Mouse (Mus musculus): ENCODE measurements around the gene Slc27a3. TPM values are rescaled to one million over a fixed set of nuclear protein-coding genes. Genes with fewer than 3 reads are reported as not detected.
"Not testable (repeated sequence)": the region's sequence is repeated elsewhere in the genome, so short reads cannot be mapped to it uniquely, and the experiment has no call there.

The Slc27a3 gene
- polyA plus RNA-seq, 2 experiments, result 1.0 to 2.1 TPM

DNA sequence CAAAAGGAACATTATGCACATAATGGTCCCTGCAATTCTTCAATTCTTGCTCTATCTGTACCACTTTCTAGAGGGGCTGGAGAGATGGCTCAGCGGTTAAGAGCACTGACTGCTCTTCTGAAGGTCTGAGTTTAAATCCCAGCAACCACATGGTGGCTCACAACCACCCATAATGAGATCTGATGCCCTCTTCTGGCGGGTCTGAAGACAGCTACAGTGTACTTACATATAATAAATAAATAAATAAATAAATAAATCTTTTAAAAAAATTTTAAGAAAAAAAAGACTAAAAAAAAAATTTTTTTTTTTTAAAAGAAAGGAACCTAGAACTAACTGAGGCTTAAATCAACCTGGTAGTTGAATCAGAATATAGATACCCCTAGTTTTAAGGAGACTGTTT lies 46.9 kb downstream of the Slc27a3 start:
- 52% methylated on average over 2 of the region's 2 CpGs for WGBS (ENCODE audit: insufficient replicate concordance)
- not testable (repeated sequence) for H3K27ac ChIP-seq; H3K27me3 ChIP-seq (ENCODE audit: control insufficient read depth, insufficient read depth, low read length); ATAC-seq (ENCODE audit: insufficient read depth); H3K9ac ChIP-seq (replicated peaks); H3K4me3 ChIP-seq (ENCODE audit: insufficient read depth in 1 of 2, low read depth in 2 of 2, low read length in 2 of 2); H3K4me2 ChIP-seq (ENCODE audit: low read depth); DNase-seq (ENCODE audit: low read depth in 3 of 3, low spot score in 3 of 3); H3K4me1 ChIP-seq (replicated peaks; ENCODE audit: control insufficient read depth in 2 of 2, insufficient read depth in 2 of 2, low read length in 1 of 2); H3K9me3 ChIP-seq (ENCODE audit: control insufficient read depth, low read length)
- TF ChIP-seq CTCF (IDR thresholded peaks at IDR 0.05; ENCODE audit: low read depth), result peak; percentile 20; the same call in 1 of the 2 replicates
- H3K36me3 ChIP-seq (replicated peaks; ENCODE audit: control insufficient read depth, insufficient read depth, low read depth), result peaks cover 21% of the 10 kb centered on the region

DNA sequence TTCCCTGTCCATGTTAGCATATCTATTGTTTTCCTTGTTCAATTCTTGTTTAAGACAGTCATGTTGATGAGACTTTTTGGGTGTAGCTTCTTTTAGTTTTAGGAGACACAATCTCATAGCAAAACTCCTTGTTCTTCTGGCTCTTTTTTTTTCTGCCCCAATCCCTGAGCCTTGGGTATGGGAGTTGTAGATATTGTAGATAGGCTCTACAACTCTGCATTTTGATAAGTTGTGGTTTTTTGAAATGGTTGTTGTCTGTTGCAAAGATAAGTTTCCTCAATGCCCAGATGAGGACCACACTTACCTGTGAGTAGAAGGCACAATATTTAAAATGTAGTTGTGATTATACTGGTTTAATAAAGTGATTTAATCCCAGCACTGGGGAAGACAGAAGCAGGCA lies 49.6 kb downstream of the Slc27a3 start:
- no peak overlapping the region for H3K9ac ChIP-seq (replicated peaks)
- no peak for DNase-seq (ENCODE audit: low read depth in 3 of 3, low spot score in 3 of 3)
- no peak for ATAC-seq (ENCODE audit: insufficient read depth)
- TF ChIP-seq CTCF (IDR thresholded peaks at IDR 0.05; ENCODE audit: low read depth) (no peak), EP300 (IDR thresholded peaks at IDR 0.05; ENCODE audit: low read depth) (no peak)
- no peak overlapping the region for H3K4me2 ChIP-seq (ENCODE audit: low read depth)
- peaks cover 13% of the 10 kb centered on the region for H3K36me3 ChIP-seq (replicated peaks; ENCODE audit: control insufficient read depth, insufficient read depth, low read depth)
- no peaks in the 10 kb centered on the region for H3K9me3 ChIP-seq (ENCODE audit: control insufficient read depth, low read length)
- H3K4me3 ChIP-seq (ENCODE audit: insufficient read depth in 1 of 2, low read depth in 2 of 2, low read length in 2 of 2), result no peak overlapping the region
- H3K4me1 ChIP-seq (replicated peaks; ENCODE audit: control insufficient read depth in 2 of 2, insufficient read depth in 2 of 2, low read length in 1 of 2), result peaks cover 0 to 2% of the 10 kb centered on the region in 2 experiments; a peak in 2 of 4 replicates
- no peak overlapping the region for H3K27ac ChIP-seq
- H3K27me3 ChIP-seq (ENCODE audit: control insufficient read depth, insufficient read depth, low read length), result no peaks in the 10 kb centered on the region

DNA sequence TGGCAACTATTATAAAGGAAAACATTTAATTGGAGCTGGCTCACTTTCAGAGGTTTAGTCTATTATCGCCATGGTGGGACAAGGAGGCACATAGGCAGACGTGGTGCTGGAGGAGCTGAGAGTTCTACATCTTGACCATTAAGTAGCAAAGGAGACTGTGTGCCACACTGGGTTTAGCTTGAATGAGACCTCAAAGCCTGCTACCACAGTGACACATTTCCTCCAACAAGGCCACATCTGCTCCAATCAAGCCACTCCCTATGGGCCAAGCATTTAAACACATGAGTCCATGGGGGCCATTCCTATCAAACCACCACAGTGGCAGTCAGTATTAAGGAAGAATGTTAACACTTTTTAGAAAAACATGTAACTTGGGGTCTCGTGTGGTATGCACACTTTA lies 51.5 kb downstream of the Slc27a3 start:
- no peak overlapping the region for H3K27ac ChIP-seq
- DNase-seq (ENCODE audit: low read depth in 3 of 3, low spot score in 3 of 3) (no peak), ATAC-seq (ENCODE audit: insufficient read depth) (no peak)
- 67% methylated on average over 3 of the region's 3 CpGs for WGBS (ENCODE audit: insufficient replicate concordance)
- H3K4me3 ChIP-seq (ENCODE audit: insufficient read depth in 1 of 2, low read depth in 2 of 2, low read length in 2 of 2), result no peak overlapping the region
- no peak overlapping the region for H3K9ac ChIP-seq (replicated peaks)
- TF ChIP-seq EP300 (IDR thresholded peaks at IDR 0.05; ENCODE audit: low read depth), result no peak
- no peak for TF ChIP-seq CTCF (IDR thresholded peaks at IDR 0.05; ENCODE audit: low read depth)
- H3K27me3 ChIP-seq (ENCODE audit: control insufficient read depth, insufficient read depth, low read length), result no peaks in the 10 kb centered on the region
- no peaks in the 10 kb centered on the region for H3K9me3 ChIP-seq (ENCODE audit: control insufficient read depth, low read length)
- peaks cover 0 to 2% of the 10 kb centered on the region in 2 experiments; a peak in 2 of 4 replicates for H3K4me1 ChIP-seq (replicated peaks; ENCODE audit: control insufficient read depth in 2 of 2, insufficient read depth in 2 of 2, low read length in 1 of 2)
- H3K4me2 ChIP-seq (ENCODE audit: low read depth), result no peak overlapping the region
- H3K36me3 ChIP-seq (replicated peaks; ENCODE audit: control insufficient read depth, insufficient read depth, low read depth), result peaks cover 11% of the 10 kb centered on the region

DNA sequence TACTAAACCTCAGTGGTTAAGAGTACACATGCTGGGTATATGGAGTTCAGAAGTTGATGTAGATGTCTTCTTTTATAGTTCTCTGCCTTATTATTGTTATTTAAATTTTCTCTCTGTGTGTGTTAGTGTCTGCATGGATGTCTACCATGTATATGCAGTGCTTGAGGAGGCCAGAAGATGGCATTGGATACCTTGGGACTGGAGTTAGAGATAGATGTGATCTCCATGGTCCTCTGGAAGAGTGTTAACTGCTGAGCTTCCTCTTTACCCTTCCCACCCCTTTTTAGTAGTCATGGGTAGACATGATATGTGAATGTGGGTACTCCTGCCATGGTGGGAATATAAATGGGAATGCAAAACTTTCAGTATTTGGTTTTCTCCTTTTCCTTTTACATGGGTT lies 54.2 kb downstream of the Slc27a3 start:
- Histone ChIP-seq H3K4me1 (replicated peaks; ENCODE audit: control insufficient read depth in 2 of 2, insufficient read depth in 2 of 2, low read length in 1 of 2) (peaks cover 0 to 2% of the 10 kb centered on the region in 2 experiments; a peak in 2 of 4 replicates), H3K9me3 (ENCODE audit: control insufficient read depth, low read length) (no peaks in the 10 kb centered on the region), H3K4me3 (ENCODE audit: insufficient read depth in 1 of 2, low read depth in 2 of 2, low read length in 2 of 2) (no peak overlapping the region), H3K9ac (replicated peaks) (no peak overlapping the region), H3K27me3 (ENCODE audit: control insufficient read depth, insufficient read depth, low read length) (no peaks in the 10 kb centered on the region), H3K4me2 (ENCODE audit: low read depth) (no peak overlapping the region), H3K36me3 (replicated peaks; ENCODE audit: control insufficient read depth, insufficient read depth, low read depth) (no peaks in the 10 kb centered on the region), H3K27ac (no peak overlapping the region)
- no peak for DNase-seq (ENCODE audit: low read depth in 3 of 3, low spot score in 3 of 3)
- TF ChIP-seq CTCF (IDR thresholded peaks at IDR 0.05; ENCODE audit: low read depth) (peak; percentile 16; the same call in 1 of the 2 replicates), EP300 (IDR thresholded peaks at IDR 0.05; ENCODE audit: low read depth) (no peak)
- ATAC-seq (ENCODE audit: insufficient read depth), result no peak

Other genes with a start within 250 kb of the Slc27a3 start
- gene Rps27, start 176.3 kb downstream of the Slc27a3 start, polyA plus RNA-seq (2012; rRNA removed), result 1,231 and 1,357 TPM in 2 replicates
- 948 and 959 TPM in 2 replicates for gene Rps27, start 176.3 kb downstream of the Slc27a3 start, polyA plus RNA-seq (2014; fragmentation: Nextera tagmentation; extraction: Ambion mirVana)
- 2.0 and 4.3 TPM in 2 replicates for gene Rab13, start 176.2 kb downstream of the Slc27a3 start, polyA plus RNA-seq (2012; rRNA removed)
- gene Rab13, start 176.2 kb downstream of the Slc27a3 start, polyA plus RNA-seq (2014; fragmentation: Nextera tagmentation; extraction: Ambion mirVana), result 1.9 and 2.9 TPM in 2 replicates
- gene Jtb, start 158.3 kb downstream of the Slc27a3 start, polyA plus RNA-seq (2012; rRNA removed), result 18.8 and 21.2 TPM in 2 replicates
- 48.8 and 55.9 TPM in 2 replicates for gene Jtb, start 158.3 kb downstream of the Slc27a3 start, polyA plus RNA-seq (2014; fragmentation: Nextera tagmentation; extraction: Ambion mirVana)
- 0.15 and 0.27 TPM in 2 replicates for gene Creb3l4, start 146.4 kb downstream of the Slc27a3 start, polyA plus RNA-seq (2012; rRNA removed)
- 0.24 and 0.28 TPM in 2 replicates for gene Creb3l4, start 146.4 kb downstream of the Slc27a3 start, polyA plus RNA-seq (2014; fragmentation: Nextera tagmentation; extraction: Ambion mirVana)
- 9.8 and 10.8 TPM in 2 replicates for gene Slc39a1, start 141.8 kb downstream of the Slc27a3 start, polyA plus RNA-seq (2012; rRNA removed)
- 24.1 and 24.9 TPM in 2 replicates for gene Slc39a1, start 141.8 kb downstream of the Slc27a3 start, polyA plus RNA-seq (2014; fragmentation: Nextera tagmentation; extraction: Ambion mirVana)
- gene Crtc2, start 135.8 kb downstream of the Slc27a3 start, polyA plus RNA-seq (2012; rRNA removed), result 7.6 and 8.9 TPM in 2 replicates
- 3.2 TPM in 2 replicates for gene Crtc2, start 135.8 kb downstream of the Slc27a3 start, polyA plus RNA-seq (2014; fragmentation: Nextera tagmentation; extraction: Ambion mirVana)
- 3.9 and 4.6 TPM in 2 replicates for gene Dennd4b, start 124.8 kb downstream of the Slc27a3 start, polyA plus RNA-seq (2012; rRNA removed)
- 1.0 and 1.6 TPM in 2 replicates for gene Dennd4b, start 124.8 kb downstream of the Slc27a3 start, polyA plus RNA-seq (2014; fragmentation: Nextera tagmentation; extraction: Ambion mirVana)
- gene Gatad2b, start 96.8 kb downstream of the Slc27a3 start, polyA plus RNA-seq (2012; rRNA removed), result 4.4 and 5.6 TPM in 2 replicates
- 2.2 and 3.2 TPM in 2 replicates for gene Gatad2b, start 96.8 kb downstream of the Slc27a3 start, polyA plus RNA-seq (2014; fragmentation: Nextera tagmentation; extraction: Ambion mirVana)
- 11.3 and 12.7 TPM in 2 replicates for gene Ints3, start 43.7 kb upstream of the Slc27a3 start, polyA plus RNA-seq (2012; rRNA removed)
- 6.6 and 9.4 TPM in 2 replicates for gene Ints3, start 43.7 kb upstream of the Slc27a3 start, polyA plus RNA-seq (2014; fragmentation: Nextera tagmentation; extraction: Ambion mirVana)
- 6.5 and 7.2 TPM in 2 replicates for gene Npr1, start 75.9 kb upstream of the Slc27a3 start, polyA plus RNA-seq (2012; rRNA removed)
- gene Npr1, start 75.9 kb upstream of the Slc27a3 start, polyA plus RNA-seq (2014; fragmentation: Nextera tagmentation; extraction: Ambion mirVana), result 2.8 and 4.0 TPM in 2 replicates
- 23.3 and 34.5 TPM in 2 replicates for gene Ilf2, start 86.2 kb upstream of the Slc27a3 start, polyA plus RNA-seq (2012; rRNA removed)
- 46.5 and 48.9 TPM in 2 replicates for gene Ilf2, start 86.2 kb upstream of the Slc27a3 start, polyA plus RNA-seq (2014; fragmentation: Nextera tagmentation; extraction: Ambion mirVana)
- 7.4 and 9.3 TPM in 2 replicates for gene Snapin, start 101.1 kb upstream of the Slc27a3 start, polyA plus RNA-seq (2012; rRNA removed)
- 17.0 and 18.7 TPM in 2 replicates for gene Snapin, start 101.1 kb upstream of the Slc27a3 start, polyA plus RNA-seq (2014; fragmentation: Nextera tagmentation; extraction: Ambion mirVana)
- gene Chtop, start 119.6 kb upstream of the Slc27a3 start, polyA plus RNA-seq (2012; rRNA removed), result 33.6 and 49.9 TPM in 2 replicates
- 29.7 and 32.7 TPM in 2 replicates for gene Chtop, start 119.6 kb upstream of the Slc27a3 start, polyA plus RNA-seq (2014; fragmentation: Nextera tagmentation; extraction: Ambion mirVana)
- gene S100a1, start 124.5 kb upstream of the Slc27a3 start, polyA plus RNA-seq (2012; rRNA removed), result 9.2 and 14.9 TPM in 2 replicates
- 20.8 and 27.1 TPM in 2 replicates for gene S100a1, start 124.5 kb upstream of the Slc27a3 start, polyA plus RNA-seq (2014; fragmentation: Nextera tagmentation; extraction: Ambion mirVana)
- gene S100a13, start 124.5 kb upstream of the Slc27a3 start, polyA plus RNA-seq (2012; rRNA removed), result 7.4 and 11.1 TPM in 2 replicates
- gene S100a13, start 124.5 kb upstream of the Slc27a3 start, polyA plus RNA-seq (2014; fragmentation: Nextera tagmentation; extraction: Ambion mirVana), result 18.0 and 19.7 TPM in 2 replicates
- 0.11 and 0.13 TPM in 2 replicates for gene S100a14, start 136.9 kb upstream of the Slc27a3 start, polyA plus RNA-seq (2012; rRNA removed)
- gene S100a14, start 136.9 kb upstream of the Slc27a3 start, polyA plus RNA-seq (2014; fragmentation: Nextera tagmentation; extraction: Ambion mirVana), result not detected in 2 replicates
- gene S100a16, start 147.3 kb upstream of the Slc27a3 start, polyA plus RNA-seq (2012; rRNA removed), result 12.3 and 15.5 TPM in 2 replicates
- gene S100a16, start 147.3 kb upstream of the Slc27a3 start, polyA plus RNA-seq (2014; fragmentation: Nextera tagmentation; extraction: Ambion mirVana), result 24.1 and 24.9 TPM in 2 replicates
- gene S100a3, start 170.6 kb upstream of the Slc27a3 start, polyA plus RNA-seq (2012; rRNA removed), result not detected in 2 replicates
- gene S100a3, start 170.6 kb upstream of the Slc27a3 start, polyA plus RNA-seq (2014; fragmentation: Nextera tagmentation; extraction: Ambion mirVana), result 0.20 TPM in 1 of 2 replicates, not detected in the other
- not detected in 2 replicates for gene S100a2, start 200.3 kb upstream of the Slc27a3 start, polyA plus RNA-seq (2012; rRNA removed)
- gene S100a2, start 200.3 kb upstream of the Slc27a3 start, polyA plus RNA-seq (2014; fragmentation: Nextera tagmentation; extraction: Ambion mirVana), result not detected in 2 replicates
- gene Gm42674, start 212.0 kb upstream of the Slc27a3 start, polyA plus RNA-seq (2012; rRNA removed), result not detected in 2 replicates
- gene Gm42674, start 212.0 kb upstream of the Slc27a3 start, polyA plus RNA-seq (2014; fragmentation: Nextera tagmentation; extraction: Ambion mirVana), result not detected in 2 replicates
- 1.0 and 2.0 TPM in 2 replicates for gene S100a4, start 213.8 kb upstream of the Slc27a3 start, polyA plus RNA-seq (2012; rRNA removed)
- 0.73 and 1.0 TPM in 2 replicates for gene S100a4, start 213.8 kb upstream of the Slc27a3 start, polyA plus RNA-seq (2014; fragmentation: Nextera tagmentation; extraction: Ambion mirVana)
- gene S100a5, start 218.6 kb upstream of the Slc27a3 start, polyA plus RNA-seq (2012; rRNA removed), result not detected in 2 replicates
- not detected in 2 replicates for gene S100a5, start 218.6 kb upstream of the Slc27a3 start, polyA plus RNA-seq (2014; fragmentation: Nextera tagmentation; extraction: Ambion mirVana)
- 3.4 and 5.4 TPM in 2 replicates for gene S100a6, start 222.9 kb upstream of the Slc27a3 start, polyA plus RNA-seq (2012; rRNA removed)
- 7.2 and 13.6 TPM in 2 replicates for gene S100a6, start 222.9 kb upstream of the Slc27a3 start, polyA plus RNA-seq (2014; fragmentation: Nextera tagmentation; extraction: Ambion mirVana)